Mouse (Mus musculus) midbrain, postnatal 0 days (tissue): ENCODE results near the gene Cux2. TPM values are rescaled to one million over a fixed set of nuclear protein-coding genes. Genes with fewer than 3 reads are reported as not detected.
A peak's percentile ranks its signal among the peaks of the same experiment; 100 is the strongest.

ENCODE experiments used
- ATAC-seq: fragments of 200-750 bp; cut with Nextera tagmentation; 2 replicates; pipeline ENCODE4 v1.8.0; 2017; ENCODE audit warnings: moderate number of reproducible peaks, mild to moderate bottlenecking, moderate TSS enrichment, moderate library complexity; ENCODE audit not compliant: low FRiP score
- DNase-seq: peaks from one replicate; pipeline ENCODE4 v3.0.0-alpha.2; 2015; ENCODE audit warnings: low spot score
- H3K27ac ChIP-seq: fragments of 300-500 bp; sonication (generic); 2 replicates; pipeline ENCODE4 v1.5.1; 2014; ENCODE audit warnings: low read depth, mild to moderate bottlenecking, low read length, mixed read lengths
- H3K27me3 ChIP-seq: fragments of 300-500 bp; sonication (generic); 2 replicates; pipeline ENCODE4 v1.6.1; 2014; ENCODE audit warnings: low read length, control low read depth, mixed read lengths; ENCODE audit not compliant: insufficient read depth
- H3K36me3 ChIP-seq: fragments of 300-500 bp; sonication (generic); 2 replicates; pipeline ENCODE4 v1.6.1; 2014; ENCODE audit warnings: low read length, control low read depth, mixed read lengths; ENCODE audit not compliant: insufficient read depth
- H3K4me1 ChIP-seq: fragments of 300-500 bp; sonication (generic); 2 replicates; pipeline ENCODE4 v1.6.1; 2014; ENCODE audit warnings: mild to moderate bottlenecking, control low read depth, antibody characterized with exemption, low read length, mixed read lengths; ENCODE audit not compliant: insufficient read depth
- H3K4me2 ChIP-seq: fragments of 300-500 bp; sonication (generic); 2 replicates; pipeline ENCODE4 v1.6.1; 2014; ENCODE audit warnings: low read depth, mild to moderate bottlenecking, low read length, mixed read lengths; ENCODE audit not compliant: poor library complexity, severe bottlenecking
- H3K4me3 ChIP-seq: fragments of 300-500 bp; sonication (generic); 2 replicates; pipeline ENCODE4 v1.5.1; 2014; ENCODE audit warnings: low read depth, mild to moderate bottlenecking, low read length, moderate library complexity
- H3K9ac ChIP-seq: fragments of 300-500 bp; sonication (generic); replicated peaks from 2 replicates; pipeline ENCODE4 v1.6.1; 2014; ENCODE audit warnings: mild to moderate bottlenecking, low read length, moderate library complexity, mixed read lengths; ENCODE audit not compliant: poor library complexity, severe bottlenecking
- H3K9me3 ChIP-seq: fragments of 300-500 bp; sonication (generic); 2 replicates; pipeline ENCODE4 v1.6.1; 2016; ENCODE audit warnings: low read length, control low read depth
- CTCF ChIP-seq: IDR thresholded peaks from 2 replicates; pipeline ENCODE4 v1.5.1; 2016; ENCODE audit warnings: antibody characterized with exemption, mild to moderate bottlenecking
- WGBS: fragments of 180-500 bp; shearing (Covaris S2); extraction: QIAGEN DNeasy Blood & Tissue Kit; methylation state at CpG from one replicate; pipeline ENCODE4 v1.1.7; 2014; 5-methylcytosine and 5-hydroxymethylcytosine counted together
- polyA plus RNA-seq: library from polyadenylated mRNA; unstranded; fragments of >200 nt; fragmentation: Nextera tagmentation; extraction: Ambion mirVana; gene quantifications from 2 replicates; pipeline ENCODE4 v1.2.1, GENCODE M21; 2015
- total RNA-seq: library from RNA; depleted of rRNA; stranded (reverse); fragments of >200 nt; gene quantifications from 2 replicates; pipeline ENCODE4 v1.2.3, GENCODE M21; 2014

Gene Cux2
- total and polyA plus RNA-seq, 2 experiments from 2014 or later: 17.4 to 40.1 TPM

DNA sequence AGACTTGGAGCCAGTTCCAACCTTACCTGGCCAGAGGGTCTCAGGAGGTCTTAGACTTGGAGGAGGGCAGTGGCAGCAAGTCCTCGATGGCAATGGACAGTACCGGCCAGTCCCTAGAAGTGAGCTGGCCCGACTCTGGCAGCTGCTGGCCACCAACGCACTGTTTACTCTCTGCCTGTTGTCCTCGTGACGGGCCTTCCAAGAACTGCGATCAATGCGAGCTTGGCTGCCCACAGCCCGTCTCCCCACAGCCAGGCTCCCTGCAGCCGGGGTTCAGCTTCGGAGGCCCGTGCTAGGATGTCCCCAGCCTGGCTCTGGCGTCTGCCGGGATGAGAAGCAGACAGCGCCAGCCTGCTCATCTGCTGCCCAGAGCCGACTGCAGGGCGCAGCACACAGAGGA lies 30.6 kb downstream of the Cux2 start:
- H3K27ac ChIP-seq: no peak overlapping the region
- 70% methylated on average over 17 of the region's 17 CpGs for WGBS
- H3K4me2 ChIP-seq: no peak overlapping the region
- H3K36me3 ChIP-seq: no peaks in the 10 kb centered on the region
- ATAC-seq: 0 out of 2 replicates have a peak, but pooled peaks have one; percentile 16
- no peaks in the 10 kb centered on the region for H3K9me3 ChIP-seq
- H3K27me3 ChIP-seq: no peaks in the 10 kb centered on the region
- no peak overlapping the region for H3K9ac ChIP-seq
- peaks cover 6% of the 10 kb centered on the region for H3K4me1 ChIP-seq
- H3K4me3 ChIP-seq: no peak overlapping the region
- peak; percentile 69 for DNase-seq
- TF ChIP-seq CTCF: no peak

DNA sequence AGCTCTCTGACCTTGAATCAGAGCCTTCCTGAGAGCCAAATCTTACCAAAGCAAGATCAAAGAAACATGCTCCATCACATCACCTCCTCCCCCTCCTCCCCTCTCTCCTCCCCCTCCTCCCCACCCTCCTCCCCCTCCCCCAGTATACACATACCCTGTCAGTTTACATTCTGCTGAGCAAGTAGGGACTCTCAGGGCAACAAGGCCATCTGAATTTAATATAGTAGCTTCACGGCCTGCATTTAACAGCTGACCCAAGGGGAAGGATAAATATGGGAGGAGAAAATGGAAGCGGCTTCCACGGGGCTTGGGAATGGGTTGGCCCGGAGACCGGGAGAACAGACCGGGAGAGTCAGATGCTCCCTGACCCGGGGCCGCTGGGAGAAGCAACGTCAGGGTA lies 32.1 kb downstream of the Cux2 start:
- Histone ChIP-seq H3K36me3 (no peaks in the 10 kb centered on the region), H3K4me1 (peaks cover 6% of the 10 kb centered on the region), H3K4me3 (no peak overlapping the region), H3K4me2 (no peak overlapping the region), H3K9me3 (no peaks in the 10 kb centered on the region), H3K9ac (0 out of 2 replicates have a peak overlapping the region, but pooled peaks have one; percentile 13), H3K27me3 (no peaks in the 10 kb centered on the region), H3K27ac (no peak overlapping the region)
- TF ChIP-seq CTCF: no peak
- ATAC-seq (no peak), DNase-seq (no peak)
- 46% methylated on average over 9 of the region's 9 CpGs for WGBS

DNA sequence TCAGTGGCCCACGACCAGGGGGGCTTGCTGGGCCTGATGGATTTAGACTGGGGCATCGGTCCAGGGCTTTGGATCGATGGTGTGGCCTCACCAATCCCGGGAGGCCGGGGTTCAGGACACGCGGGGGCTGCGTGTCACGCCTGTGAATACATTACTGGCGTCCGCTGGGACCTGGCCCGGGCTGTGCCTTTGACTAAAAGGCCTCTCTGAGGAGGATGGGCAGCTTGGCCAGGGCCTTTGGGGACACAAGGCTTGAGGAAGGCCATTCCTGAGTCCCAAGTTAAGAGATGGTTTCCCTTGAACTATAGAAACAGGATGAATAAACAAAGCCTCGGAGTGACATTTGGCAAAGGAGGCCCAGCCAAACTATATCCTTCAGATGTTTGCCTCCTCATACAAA lies 32.6 kb downstream of the Cux2 start:
- Histone ChIP-seq H3K4me2 (no peak overlapping the region), H3K9ac (0 out of 2 replicates have a peak overlapping the region, but pooled peaks have one; percentile 13), H3K36me3 (no peaks in the 10 kb centered on the region), H3K9me3 (no peaks in the 10 kb centered on the region), H3K27me3 (no peaks in the 10 kb centered on the region), H3K4me1 (peaks cover 6% of the 10 kb centered on the region), H3K27ac (no peak overlapping the region), H3K4me3 (no peak overlapping the region)
- no peak for TF ChIP-seq CTCF
- ATAC-seq (no peak), DNase-seq (peak; percentile 54)
- 26% methylated on average over 13 of the region's 13 CpGs for WGBS

DNA sequence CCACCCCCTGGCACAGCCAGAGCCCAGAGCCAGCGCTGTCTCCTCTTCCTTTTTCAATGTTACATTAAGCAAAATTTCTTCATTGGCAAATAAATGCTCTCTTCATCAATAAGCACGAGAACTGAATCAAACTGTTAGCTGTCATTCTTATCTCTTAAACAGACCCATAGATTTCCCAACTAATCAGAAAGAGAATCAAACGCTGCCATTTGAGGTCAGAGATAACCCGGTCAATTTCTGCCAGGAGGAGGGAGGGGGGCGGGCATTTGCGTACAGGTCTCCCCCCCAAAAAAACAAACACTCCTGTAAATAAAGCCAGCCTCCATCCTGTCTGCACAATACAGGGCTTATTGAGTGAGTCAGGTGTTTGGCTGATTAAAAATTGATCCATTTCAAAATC lies 33.2 kb downstream of the Cux2 start:
- no peaks in the 10 kb centered on the region for H3K27me3 ChIP-seq
- H3K4me1 ChIP-seq: peaks cover 6% of the 10 kb centered on the region
- H3K36me3 ChIP-seq: no peaks in the 10 kb centered on the region
- DNase-seq (no peak), ATAC-seq (no peak)
- 81% methylated on average over 6 of the region's 6 CpGs for WGBS
- no peak overlapping the region for H3K27ac ChIP-seq
- H3K4me2 ChIP-seq: no peak overlapping the region
- no peak overlapping the region for H3K9ac ChIP-seq
- no peak for TF ChIP-seq CTCF
- H3K4me3 ChIP-seq: no peak overlapping the region
- no peaks in the 10 kb centered on the region for H3K9me3 ChIP-seq

DNA sequence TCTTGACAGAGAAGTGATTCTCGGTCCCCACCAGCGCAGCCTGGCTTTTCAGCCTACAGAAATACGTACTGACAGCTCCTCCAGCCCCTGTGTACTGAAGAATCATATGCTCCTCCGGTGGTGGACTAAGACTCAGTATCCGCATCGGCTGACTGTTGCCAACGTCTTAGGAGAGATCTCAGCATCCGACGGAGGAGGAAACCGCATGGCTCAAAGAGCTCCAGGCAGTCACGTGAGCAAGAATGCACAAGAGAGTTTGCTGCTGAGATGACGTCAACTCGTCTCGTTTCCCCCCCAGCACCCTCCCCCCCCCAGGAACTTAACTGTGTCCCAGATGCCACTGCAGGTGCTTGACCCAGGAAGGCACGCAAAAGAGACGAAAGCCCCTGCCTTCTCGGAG lies 34.8 kb downstream of the Cux2 start:
- Histone ChIP-seq H3K27me3 (no peaks in the 10 kb centered on the region), H3K4me3 (no peak overlapping the region), H3K9me3 (no peaks in the 10 kb centered on the region), H3K36me3 (no peaks in the 10 kb centered on the region), H3K27ac (no peak overlapping the region), H3K4me1 (peaks cover 6% of the 10 kb centered on the region), H3K9ac (no peak overlapping the region), H3K4me2 (no peak overlapping the region)
- 67% methylated on average over 17 of the region's 17 CpGs for WGBS
- no peak for DNase-seq
- TF ChIP-seq CTCF: no peak
- ATAC-seq: no peak

DNA sequence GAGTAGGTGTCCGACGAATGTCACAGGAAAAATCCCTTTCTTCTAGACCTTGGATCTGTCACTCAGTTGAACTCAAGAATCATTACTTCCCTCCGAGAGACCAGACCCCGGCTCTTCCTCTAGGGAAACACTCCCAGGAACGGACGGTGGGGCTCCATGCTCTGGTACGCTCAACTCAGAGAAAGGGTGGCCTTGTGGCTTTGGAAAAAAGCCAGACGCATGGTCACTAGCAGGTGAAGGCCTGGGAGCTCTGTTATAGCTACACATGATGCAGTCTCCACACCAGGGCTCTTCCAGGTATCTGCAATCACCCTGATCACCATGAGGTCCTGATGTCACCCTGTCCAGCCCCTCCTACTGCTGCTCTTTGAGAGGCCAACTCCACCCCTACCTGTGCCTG lies 35.2 kb downstream of the Cux2 start:
- H3K4me2 ChIP-seq: no peak overlapping the region
- 89% methylated on average over 8 of the region's 8 CpGs for WGBS
- no peak overlapping the region for H3K9ac ChIP-seq
- H3K36me3 ChIP-seq: no peaks in the 10 kb centered on the region
- H3K4me3 ChIP-seq: no peak overlapping the region
- DNase-seq (no peak), ATAC-seq (no peak)
- TF ChIP-seq CTCF: no peak
- H3K27me3 ChIP-seq: no peaks in the 10 kb centered on the region
- peaks cover 6% of the 10 kb centered on the region for H3K4me1 ChIP-seq
- no peak overlapping the region for H3K27ac ChIP-seq
- no peaks in the 10 kb centered on the region for H3K9me3 ChIP-seq
